Mouse (Mus musculus) embryonic facial prominence, embryonic 14.5 days (tissue): ENCODE measurements around the gene Vapa. TPM values are rescaled to one million over a fixed set of nuclear protein-coding genes. Genes with fewer than 3 reads are reported as not detected.

ENCODE experiments used
- ATAC-seq: fragments of 200-750 bp; cut with Nextera tagmentation; 2 replicates; pipeline ENCODE4 v1.8.0; 2017; ENCODE audit warnings: low read depth, moderate number of reproducible peaks, moderate TSS enrichment
- DNase-seq: peaks from one replicate; pipeline ENCODE4 v3.0.0-alpha.2; 2015; ENCODE audit warnings: low spot score
- H3K27ac ChIP-seq: fragments of 300-500 bp; sonication (generic); replicated peaks from 2 replicates; pipeline ENCODE4 v1.5.1; 2014; ENCODE audit warnings: low read depth, mild to moderate bottlenecking, low read length, moderate library complexity
- H3K27me3 ChIP-seq: fragments of 300-500 bp; sonication (generic); replicated peaks from 2 replicates; pipeline ENCODE4 v1.6.1; 2014; ENCODE audit warnings: low read length; ENCODE audit not compliant: control insufficient read depth, insufficient read depth
- H3K36me3 ChIP-seq: fragments of 300-500 bp; sonication (generic); 2 replicates; pipeline ENCODE4 v1.6.1; 2014; ENCODE audit warnings: low read length, mixed read lengths; ENCODE audit not compliant: control insufficient read depth, insufficient read depth
- H3K4me1 ChIP-seq: fragments of 300-500 bp; sonication (generic); 2 replicates; pipeline ENCODE4 v1.6.1; 2014; ENCODE audit warnings: antibody characterized with exemption, low read length; ENCODE audit not compliant: control insufficient read depth, insufficient read depth
- H3K4me2 ChIP-seq: fragments of 300-500 bp; sonication (generic); 2 replicates; pipeline ENCODE4 v1.6.1; 2014; ENCODE audit warnings: low read depth, mild to moderate bottlenecking, low read length, moderate library complexity, mixed read lengths
- H3K4me3 ChIP-seq: fragments of 300-500 bp; sonication (generic); 2 replicates; pipeline ENCODE4 v1.5.1; 2014; ENCODE audit warnings: low read depth, mild to moderate bottlenecking, low read length
- H3K9ac ChIP-seq: fragments of 300-500 bp; sonication (generic); 2 replicates; pipeline ENCODE4 v1.6.1; 2014; ENCODE audit warnings: low read depth, mild to moderate bottlenecking, low read length, moderate library complexity, mixed read lengths
- H3K9me3 ChIP-seq: fragments of 300-500 bp; sonication (generic); 2 replicates; pipeline ENCODE4 v1.6.1; 2016; ENCODE audit warnings: low read length; ENCODE audit not compliant: control insufficient read depth
- WGBS: fragments of 180-500 bp; shearing (Covaris S2); extraction: QIAGEN DNeasy Blood & Tissue Kit; methylation state at CpG from one replicate; pipeline ENCODE4 v1.1.7; 2014; 5-methylcytosine and 5-hydroxymethylcytosine counted together
- polyA plus RNA-seq: library from polyadenylated mRNA; unstranded; fragments of >200 nt; fragmentation: Nextera tagmentation; extraction: Ambion mirVana; gene quantifications from 2 replicates; pipeline ENCODE4 v1.2.1, GENCODE M21; 2014

Vapa gene
- 203 and 215 TPM in 2 replicates for polyA plus RNA-seq

GRCm38 (mm10) chr17:65613463-65614412 lies at the start of gene Vapa:
TSS of gene Vapa (minus strand) at chr17:65613555.
- peak within 1 kb of the TSS; percentile 92 for H3K4me3 ChIP-seq
- peak within 1 kb of the TSS; percentile 96 for H3K9ac ChIP-seq
- H3K36me3 ChIP-seq: no peaks in the 10 kb centered on the region; the same call in 1 of the 2 replicates
- H3K27me3 ChIP-seq: no peaks in the 10 kb centered on the region
- H3K9me3 ChIP-seq: no peaks in the 10 kb centered on the region
- peaks cover 9% of the 10 kb centered on the region for H3K4me1 ChIP-seq
- DNase-seq: peak; percentile 98
- WGBS: under 1% methylated on average over 37 of the region's 85 CpGs
- peak within 1 kb of the TSS; percentile 100 for H3K27ac ChIP-seq
- H3K4me2 ChIP-seq: peak within 1 kb of the TSS; percentile 77
- peak; percentile 95 for ATAC-seq

- Histone ChIP-seq H3K27me3 (no peaks in the 10 kb centered on the region), H3K27ac (no peak overlapping the region), H3K36me3 (no peaks in the 10 kb centered on the region), H3K4me1 (no peaks in the 10 kb centered on the region), H3K9me3 (no peaks in the 10 kb centered on the region), H3K4me2 (no peak overlapping the region), H3K4me3 (no peak overlapping the region), H3K9ac (no peak overlapping the region)
- ATAC-seq: no peak
- WGBS: 72% methylated on average over 3 of the region's 3 CpGs
- no peak for DNase-seq
These were observed 49.3 kb upstream of the Vapa start for GRCm38 (mm10) chr17:65662662-65663061.

GRCm38 (mm10) chr17:65658416-65658815 lies 45.1 kb upstream of the Vapa start:
- H3K4me2 ChIP-seq: no peak overlapping the region
- H3K27ac ChIP-seq: no peak overlapping the region
- H3K9me3 ChIP-seq: no peaks in the 10 kb centered on the region
- no peaks in the 10 kb centered on the region for H3K36me3 ChIP-seq
- ATAC-seq (no peak), DNase-seq (no peak)
- 63% methylated on average over 2 of the region's 2 CpGs for WGBS
- H3K27me3 ChIP-seq: no peaks in the 10 kb centered on the region
- H3K4me1 ChIP-seq: no peaks in the 10 kb centered on the region
- no peak overlapping the region for H3K9ac ChIP-seq
- no peak overlapping the region for H3K4me3 ChIP-seq

GRCm38 (mm10) chr17:65657958-65658357 lies 44.6 kb upstream of the Vapa start:
- no peaks in the 10 kb centered on the region for H3K4me1 ChIP-seq
- H3K27ac ChIP-seq: no peak overlapping the region
- H3K4me3 ChIP-seq: no peak overlapping the region
- ATAC-seq (no peak), DNase-seq (no peak)
- H3K36me3 ChIP-seq: no peaks in the 10 kb centered on the region
- no peaks in the 10 kb centered on the region for H3K9me3 ChIP-seq
- no peak overlapping the region for H3K4me2 ChIP-seq
- no peak overlapping the region for H3K9ac ChIP-seq
- H3K27me3 ChIP-seq: no peaks in the 10 kb centered on the region
- 89% methylated on average over 9 of the region's 9 CpGs for WGBS

GRCm38 (mm10) chr17:65656731-65657130 lies 43.4 kb upstream of the Vapa start:
- WGBS: 89% methylated on average over 6 of the region's 6 CpGs
- H3K27me3 ChIP-seq: no peaks in the 10 kb centered on the region
- no peak overlapping the region for H3K27ac ChIP-seq
- H3K9me3 ChIP-seq: no peaks in the 10 kb centered on the region
- H3K4me1 ChIP-seq: no peaks in the 10 kb centered on the region
- no peak overlapping the region for H3K4me3 ChIP-seq
- ATAC-seq (no peak), DNase-seq (no peak)
- no peak overlapping the region for H3K4me2 ChIP-seq
- 0 out of 2 replicates have a peak, but pooled peaks cover 4% of the 10 kb centered on the region for H3K36me3 ChIP-seq
- H3K9ac ChIP-seq: no peak overlapping the region

- Histone ChIP-seq H3K4me3 (no peak overlapping the region), H3K27ac (no peak overlapping the region), H3K9ac (no peak overlapping the region), H3K36me3 (0 out of 2 replicates have a peak, but pooled peaks cover 4% of the 10 kb centered on the region), H3K4me2 (no peak overlapping the region), H3K9me3 (no peaks in the 10 kb centered on the region), H3K4me1 (no peaks in the 10 kb centered on the region), H3K27me3 (no peaks in the 10 kb centered on the region)
- no peak for DNase-seq
- no peak for ATAC-seq
- 84% methylated on average over 8 of the region's 8 CpGs for WGBS
These were observed 42.7 kb upstream of the Vapa start for GRCm38 (mm10) chr17:65656076-65656475.

- H3K36me3 ChIP-seq: 0 out of 2 replicates have a peak, but pooled peaks cover 4% of the 10 kb centered on the region
- H3K4me3 ChIP-seq: no peak overlapping the region
- no peak for ATAC-seq
- no peak overlapping the region for H3K27ac ChIP-seq
- 91% methylated on average over 4 of the region's 4 CpGs for WGBS
- H3K4me2 ChIP-seq: no peak overlapping the region
- no peak for DNase-seq
- no peaks in the 10 kb centered on the region for H3K9me3 ChIP-seq
- H3K4me1 ChIP-seq: no peaks in the 10 kb centered on the region
- H3K27me3 ChIP-seq: no peaks in the 10 kb centered on the region
- no peak overlapping the region for H3K9ac ChIP-seq
These were observed 42.3 kb upstream of the Vapa start for GRCm38 (mm10) chr17:65655608-65656007.

- Histone ChIP-seq H3K27me3 (no peaks in the 10 kb centered on the region), H3K36me3 (0 out of 2 replicates have a peak, but pooled peaks cover 4% of the 10 kb centered on the region), H3K9ac (no peak overlapping the region), H3K27ac (no peak overlapping the region), H3K4me2 (no peak overlapping the region), H3K9me3 (no peaks in the 10 kb centered on the region), H3K4me3 (no peak overlapping the region), H3K4me1 (no peaks in the 10 kb centered on the region)
- ATAC-seq: no peak
- 78% methylated on average over 6 of the region's 6 CpGs for WGBS
- DNase-seq: no peak
These were observed 37.2 kb upstream of the Vapa start for GRCm38 (mm10) chr17:65650598-65650997.

- WGBS: 77% methylated on average over 2 of the region's 2 CpGs
- H3K4me2 ChIP-seq: no peak overlapping the region
- H3K9me3 ChIP-seq: no peaks in the 10 kb centered on the region
- no peak overlapping the region for H3K9ac ChIP-seq
- DNase-seq (no peak), ATAC-seq (no peak)
- no peak overlapping the region for H3K27ac ChIP-seq
- H3K4me3 ChIP-seq: no peak overlapping the region
- no peaks in the 10 kb centered on the region for H3K4me1 ChIP-seq
- 0 out of 2 replicates have a peak, but pooled peaks cover 4% of the 10 kb centered on the region for H3K36me3 ChIP-seq
- no peaks in the 10 kb centered on the region for H3K27me3 ChIP-seq
These were observed 35.8 kb upstream of the Vapa start for GRCm38 (mm10) chr17:65649175-65649493.
